Mouse (Mus musculus): ENCODE data around the gene Pla2g6. TPM values are rescaled to one million over a fixed set of nuclear protein-coding genes. Genes with fewer than 3 reads are reported as not detected.

The Pla2g6 gene
- polyA plus RNA-seq, 1 experiment, result 40.6 TPM

DNA sequence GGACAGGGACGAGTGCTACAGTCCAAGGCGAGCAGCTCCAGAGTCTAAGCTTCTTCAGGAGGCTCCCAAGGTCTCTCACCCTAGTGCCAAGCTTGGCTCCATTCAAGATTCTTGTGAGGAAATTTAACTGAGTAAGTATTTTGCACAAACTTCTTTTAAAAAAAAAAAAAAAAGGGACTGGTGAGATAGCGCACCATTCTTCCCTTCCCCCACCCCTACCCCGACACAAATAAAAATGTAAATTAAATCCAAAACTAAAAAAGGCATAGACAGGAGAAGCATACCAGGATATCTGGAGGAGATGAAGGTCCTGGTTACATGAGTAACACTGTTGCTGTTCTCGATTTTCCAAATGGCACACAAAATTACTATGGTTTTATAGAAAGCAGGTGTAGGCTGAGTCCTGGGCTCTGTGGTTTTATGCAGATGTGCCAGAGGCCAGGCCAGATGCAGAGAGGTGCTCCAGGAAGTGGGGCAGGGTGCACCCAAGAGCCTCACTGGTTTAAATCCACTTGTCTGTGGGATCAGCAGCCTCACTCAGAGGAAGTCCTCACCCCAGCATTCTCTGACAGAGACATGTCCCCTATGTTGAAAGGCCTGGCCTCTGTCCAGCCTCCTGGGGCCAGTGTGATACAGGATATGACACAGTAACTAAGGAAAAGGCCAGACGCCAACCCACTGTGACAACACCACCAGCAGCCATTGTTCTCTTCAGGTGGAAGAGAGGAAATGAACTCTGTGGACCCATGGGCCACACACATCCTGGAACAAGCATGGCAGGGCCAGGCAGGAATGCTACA, 5.0 kb downstream of the Pla2g6 start:
- H3K36me3 ChIP-seq (ENCODE audit: control insufficient read depth, insufficient read depth, low read length, poor library complexity, severe bottlenecking), result no peaks in the 10 kb centered on the region
- no peak overlapping the region for H3K4me3 ChIP-seq (ENCODE audit: low read depth, low read length)
- TF ChIP-seq EP300 (IDR thresholded peaks at IDR 0.05; ENCODE audit: insufficient read depth, low read depth, low read length), result no peak
- no peaks in the 10 kb centered on the region for H3K27me3 ChIP-seq (ENCODE audit: control insufficient read depth, insufficient read depth, low read length, poor library complexity, severe bottlenecking)
- no peak overlapping the region for H3K9ac ChIP-seq (ENCODE audit: low read depth, poor library complexity, severe bottlenecking)
- H3K9me3 ChIP-seq (replicated peaks; ENCODE audit: control insufficient read depth, insufficient read depth, low read length, poor library complexity, severe bottlenecking), result no peaks in the 10 kb centered on the region
- H3K27ac ChIP-seq (ENCODE audit: insufficient read depth, low read length), result no peak overlapping the region
- H3K4me1 ChIP-seq (ENCODE audit: control insufficient read depth, insufficient read depth, low read length), result peaks cover 2% of the 10 kb centered on the region

DNA sequence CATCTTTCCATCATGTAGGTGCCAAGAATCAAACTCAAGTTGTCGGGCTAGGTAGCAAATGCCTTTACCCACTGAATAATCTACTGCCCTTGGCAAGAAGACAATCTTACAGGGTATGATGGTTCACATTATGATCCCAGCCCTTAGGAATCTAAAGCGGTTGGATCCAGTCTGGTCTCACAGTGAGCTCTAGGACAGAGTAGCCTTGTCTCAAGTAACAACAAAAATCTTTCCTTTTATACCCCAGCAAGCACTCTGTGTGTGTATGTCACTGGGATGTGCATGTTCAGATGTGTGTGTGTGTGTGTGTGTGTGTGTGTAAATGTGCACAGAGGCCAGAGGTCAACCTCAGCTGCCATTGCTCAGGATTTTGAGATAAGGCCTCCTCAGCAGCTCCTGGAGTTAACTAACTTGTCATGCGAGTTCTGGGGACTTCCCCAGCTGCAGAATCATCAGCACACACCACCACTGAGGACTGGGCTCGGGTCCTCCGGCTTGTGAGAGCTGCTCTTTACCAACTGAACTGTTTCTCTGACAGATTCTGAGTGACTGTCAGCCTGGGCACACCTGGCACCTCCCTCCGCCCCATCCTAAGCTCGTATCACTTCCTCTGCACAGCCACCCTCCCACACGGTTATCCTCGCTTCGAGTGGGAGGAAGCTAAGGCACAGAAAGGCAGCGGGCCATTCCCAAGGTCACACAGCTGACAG, 5.8 kb downstream of the Pla2g6 start:
- Histone ChIP-seq H3K36me3 (ENCODE audit: control insufficient read depth, insufficient read depth, low read length, poor library complexity, severe bottlenecking) (no peaks in the 10 kb centered on the region), H3K9ac (ENCODE audit: low read depth, poor library complexity, severe bottlenecking) (no peak overlapping the region), H3K9me3 (replicated peaks; ENCODE audit: control insufficient read depth, insufficient read depth, low read length, poor library complexity, severe bottlenecking) (no peaks in the 10 kb centered on the region), H3K4me3 (ENCODE audit: low read depth, low read length) (no peak overlapping the region), H3K27me3 (ENCODE audit: control insufficient read depth, insufficient read depth, low read length, poor library complexity, severe bottlenecking) (no peaks in the 10 kb centered on the region), H3K4me1 (ENCODE audit: control insufficient read depth, insufficient read depth, low read length) (peaks cover 2% of the 10 kb centered on the region), H3K27ac (ENCODE audit: insufficient read depth, low read length) (no peak overlapping the region)
- no peak for TF ChIP-seq CTCF (IDR thresholded peaks at IDR 0.05; ENCODE audit: low read depth, low read length)
- TF ChIP-seq POLR2A (IDR thresholded peaks at IDR 0.05; ENCODE audit: insufficient read depth, low read length), result no peak
- no peak for TF ChIP-seq EP300 (IDR thresholded peaks at IDR 0.05; ENCODE audit: insufficient read depth, low read depth, low read length)

- TF ChIP-seq CTCF (IDR thresholded peaks at IDR 0.05; ENCODE audit: low read depth, low read length), result no peak
- no peak overlapping the region for H3K9ac ChIP-seq (ENCODE audit: low read depth, poor library complexity, severe bottlenecking)
- no peaks in the 10 kb centered on the region for H3K9me3 ChIP-seq (replicated peaks; ENCODE audit: control insufficient read depth, insufficient read depth, low read length, poor library complexity, severe bottlenecking)
- H3K4me1 ChIP-seq (ENCODE audit: control insufficient read depth, insufficient read depth, low read length), result peaks cover 2% of the 10 kb centered on the region
- H3K27me3 ChIP-seq (ENCODE audit: control insufficient read depth, insufficient read depth, low read length, poor library complexity, severe bottlenecking), result no peaks in the 10 kb centered on the region
- H3K27ac ChIP-seq (ENCODE audit: insufficient read depth, low read length), result no peak overlapping the region
- H3K4me3 ChIP-seq (ENCODE audit: low read depth, low read length), result no peak overlapping the region
- H3K36me3 ChIP-seq (ENCODE audit: control insufficient read depth, insufficient read depth, low read length, poor library complexity, severe bottlenecking), result no peaks in the 10 kb centered on the region
Measured at GRCm38 (mm10) chr15:79321733-79322190, 6.4 kb downstream of the Pla2g6 start.

- peaks cover 5% of the 10 kb centered on the region; the same call in 1 of the 2 replicates for H3K36me3 ChIP-seq (ENCODE audit: control insufficient read depth, insufficient read depth, low read length, poor library complexity, severe bottlenecking)
- no peak overlapping the region for H3K9ac ChIP-seq (ENCODE audit: low read depth, poor library complexity, severe bottlenecking)
- H3K27me3 ChIP-seq (ENCODE audit: control insufficient read depth, insufficient read depth, low read length, poor library complexity, severe bottlenecking), result no peaks in the 10 kb centered on the region
- H3K9me3 ChIP-seq (replicated peaks; ENCODE audit: control insufficient read depth, insufficient read depth, low read length, poor library complexity, severe bottlenecking), result no peaks in the 10 kb centered on the region
- TF ChIP-seq EP300 (IDR thresholded peaks at IDR 0.05; ENCODE audit: insufficient read depth, low read depth, low read length) (no peak), POLR2A (IDR thresholded peaks at IDR 0.05; ENCODE audit: insufficient read depth, low read length) (no peak), CTCF (IDR thresholded peaks at IDR 0.05; ENCODE audit: low read depth, low read length) (no peak)
- no peak overlapping the region for H3K27ac ChIP-seq (ENCODE audit: insufficient read depth, low read length)
- no peak overlapping the region for H3K4me3 ChIP-seq (ENCODE audit: low read depth, low read length)
- H3K4me1 ChIP-seq (ENCODE audit: control insufficient read depth, insufficient read depth, low read length), result no peaks in the 10 kb centered on the region
Measured at GRCm38 (mm10) chr15:79313848-79314369, 14.3 kb downstream of the Pla2g6 start.

DNA sequence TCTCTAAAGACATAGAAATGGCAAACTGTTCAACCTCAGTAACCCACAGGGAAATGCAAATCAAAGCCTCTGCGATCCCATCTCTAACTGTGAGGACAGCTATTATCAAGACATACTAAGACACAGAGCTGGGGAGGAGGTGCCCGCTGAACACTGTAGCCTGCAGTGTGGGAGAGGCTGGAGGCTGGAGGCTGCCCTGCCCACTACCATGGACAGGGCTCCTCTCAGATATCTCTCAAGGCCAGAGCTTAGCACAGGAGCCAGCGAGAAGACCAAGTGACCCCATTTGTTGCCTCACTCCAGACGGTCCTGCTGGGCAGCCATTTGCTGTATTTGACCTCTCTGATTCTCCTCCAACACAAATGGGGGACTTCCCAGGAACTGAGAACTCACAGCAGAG, 20.3 kb downstream of the Pla2g6 start:
- Histone ChIP-seq H3K27me3 (ENCODE audit: control insufficient read depth, insufficient read depth, low read length, poor library complexity, severe bottlenecking) (no peaks in the 10 kb centered on the region), H3K27ac (ENCODE audit: insufficient read depth, low read length) (no peak overlapping the region), H3K4me1 (ENCODE audit: control insufficient read depth, insufficient read depth, low read length) (no peaks in the 10 kb centered on the region), H3K4me3 (ENCODE audit: low read depth, low read length) (no peak overlapping the region), H3K9ac (ENCODE audit: low read depth, poor library complexity, severe bottlenecking) (no peak overlapping the region), H3K36me3 (ENCODE audit: control insufficient read depth, insufficient read depth, low read length, poor library complexity, severe bottlenecking) (peaks cover 5% of the 10 kb centered on the region; the same call in 1 of the 2 replicates), H3K9me3 (replicated peaks; ENCODE audit: control insufficient read depth, insufficient read depth, low read length, poor library complexity, severe bottlenecking) (no peaks in the 10 kb centered on the region)
- TF ChIP-seq EP300 (IDR thresholded peaks at IDR 0.05; ENCODE audit: insufficient read depth, low read depth, low read length) (no peak), CTCF (IDR thresholded peaks at IDR 0.05; ENCODE audit: low read depth, low read length) (no peak), POLR2A (IDR thresholded peaks at IDR 0.05; ENCODE audit: insufficient read depth, low read length) (no peak)

All from ES-Bruce4 (cell line).